Mouse (Mus musculus) MEL (cell line): ENCODE measurements around the gene Gm1043. TPM values are rescaled to one million over a fixed set of nuclear protein-coding genes. Genes with fewer than 3 reads are reported as not detected.

Experiments used
- DNase-seq: peaks from one replicate; pipeline ENCODE4 v3.0.0; 2011; ENCODE audit warnings: low read depth, low spot score
- H3K27ac ChIP-seq: 2 replicates; pipeline ENCODE4 v1.5.1; 2012; ENCODE audit warnings: low read depth, mild to moderate bottlenecking, control low read depth, low read length, moderate library complexity; ENCODE audit not compliant: control insufficient read depth
- H3K27me3 ChIP-seq, 2 experiments: fragments of 150-350 bp in 1 of 2; sonication (generic) in 1 of 2; 2 replicates each; pipeline ENCODE4 v1.6.1; 2012; ENCODE audit warnings: low read length in 2 of 2, mild to moderate bottlenecking in 2 of 2, improper control_type of control experiment in 1 of 2, moderate library complexity in 1 of 2; ENCODE audit not compliant: insufficient read depth in 2 of 2, control insufficient read depth in 1 of 2
- H3K36me3 ChIP-seq, 2 experiments: 2 replicates each; pipeline ENCODE4 v1.6.1; 2012 to 2014; ENCODE audit warnings: low read length in 2 of 2, improper control_type of control experiment in 1 of 2, inconsistent platforms in 1 of 2, mild to moderate bottlenecking in 1 of 2; ENCODE audit not compliant: insufficient read depth in 2 of 2, control insufficient read depth in 1 of 2
- H3K4me1 ChIP-seq, 2 experiments: fragments of 150-350 bp in 1 of 2; sonication (generic) in 1 of 2; 2 replicates each; pipeline ENCODE4 v1.6.1; 2012; ENCODE audit warnings: low read length in 2 of 2, improper control_type of control experiment in 1 of 2, mild to moderate bottlenecking in 1 of 2; ENCODE audit not compliant: insufficient read depth in 2 of 2, control insufficient read depth in 1 of 2
- H3K4me3 ChIP-seq, 2 experiments: fragments of 150-350 bp in 1 of 2; sonication (generic) in 1 of 2; 2 replicates each; pipeline ENCODE4 v1.5.1; 2012; ENCODE audit warnings: low read depth in 2 of 2, low read length in 2 of 2, mild to moderate bottlenecking in 2 of 2, moderate library complexity in 2 of 2, control low read depth in 1 of 2, improper control_type of control experiment in 1 of 2; ENCODE audit not compliant: control insufficient read depth in 1 of 2, insufficient read depth in 1 of 2
- H3K79me2 ChIP-seq: 2 replicates; pipeline ENCODE4 v1.6.1; 2012; ENCODE audit warnings: mild to moderate bottlenecking, low read length, moderate library complexity; ENCODE audit not compliant: control insufficient read depth, poor library complexity, insufficient read depth
- H3K9ac ChIP-seq: 2 replicates; pipeline ENCODE4 v1.6.1; 2012; ENCODE audit warnings: low read depth, mild to moderate bottlenecking, control low read depth, low read length, moderate library complexity; ENCODE audit not compliant: control insufficient read depth, poor library complexity, severe bottlenecking
- H3K9me3 ChIP-seq: fragments of 150-350 bp; sonication (generic); replicated peaks from 2 replicates; pipeline ENCODE4 v1.6.1; 2012; ENCODE audit warnings: mild to moderate bottlenecking, low read length, improper control_type of control experiment, moderate library complexity; ENCODE audit not compliant: insufficient read depth
- BHLHE40 ChIP-seq: IDR thresholded peaks from 2 replicates; pipeline ENCODE4 v1.6.1; 2012; ENCODE audit warnings: low read depth, mild to moderate bottlenecking, inconsistent platforms, low read length, improper control_type of control experiment, borderline replicate concordance
- CHD2 ChIP-seq: IDR thresholded peaks from 2 replicates; pipeline ENCODE4 v1.6.1; 2011; ENCODE audit warnings: low read length, improper control_type of control experiment
- CTCF ChIP-seq, 3 experiments: IDR thresholded peaks in 2 of 3; conservative IDR thresholded peaks in 1 of 3; 2 replicates each; pipeline ENCODE4 v1.5.1; 2011 to 2012; ENCODE audit warnings: low read length in 3 of 3, low read depth in 2 of 3, mild to moderate bottlenecking in 2 of 3, improper control_type of control experiment in 1 of 3, inconsistent platforms in 1 of 3, mixed read lengths in 1 of 3, moderate library complexity in 1 of 3; ENCODE audit not compliant: control insufficient read depth in 1 of 3, insufficient read depth in 1 of 3, poor library complexity in 1 of 3, severe bottlenecking in 1 of 3
- ELF1 ChIP-seq: IDR thresholded peaks from 2 replicates; pipeline ENCODE4 v1.6.1; 2014; ENCODE audit warnings: low read depth, mild to moderate bottlenecking, inconsistent platforms, low read length, improper control_type of control experiment, moderate library complexity
- HCFC1 ChIP-seq: IDR thresholded peaks from 2 replicates; pipeline ENCODE4 v1.6.1; 2012; ENCODE audit warnings: low read depth, mild to moderate bottlenecking, inconsistent platforms, low read length, improper control_type of control experiment, moderate library complexity
- JUND ChIP-seq: IDR thresholded peaks from 2 replicates; pipeline ENCODE4 v1.6.1; 2011; ENCODE audit warnings: low read depth, mild to moderate bottlenecking, improper control_type of control experiment, low read length
- MAZ ChIP-seq: IDR thresholded peaks from 2 replicates; pipeline ENCODE4 v1.6.1; 2012; ENCODE audit warnings: low read depth, mild to moderate bottlenecking, inconsistent platforms, low read length, improper control_type of control experiment
- MEF2A ChIP-seq: IDR thresholded peaks from 2 replicates; pipeline ENCODE4 v1.6.1; 2014; ENCODE audit warnings: low read depth, mild to moderate bottlenecking, inconsistent platforms, low read length, improper control_type of control experiment; ENCODE audit not compliant: poor library complexity, insufficient replicate concordance, severe bottlenecking; ENCODE audit errors: extremely low read depth
- MXI1 ChIP-seq: IDR thresholded peaks from 2 replicates; pipeline ENCODE4 v1.6.1; 2011; ENCODE audit warnings: mild to moderate bottlenecking, low read depth, low read length, improper control_type of control experiment
- MYB ChIP-seq: IDR thresholded peaks from 2 replicates; pipeline ENCODE4 v1.6.1; 2011; ENCODE audit warnings: mild to moderate bottlenecking, low read depth, low read length, improper control_type of control experiment
- MYC ChIP-seq: IDR thresholded peaks from 2 replicates; pipeline ENCODE4 v1.6.1; 2011; ENCODE audit warnings: low read depth, mild to moderate bottlenecking, low read length, improper control_type of control experiment, moderate library complexity
- POLR2AphosphoS2 ChIP-seq: IDR thresholded peaks from 2 replicates; pipeline ENCODE4 v1.6.1; 2011; ENCODE audit warnings: low read length, improper control_type of control experiment
- POLR2AphosphoS5 ChIP-seq: IDR thresholded peaks from 2 replicates; pipeline ENCODE4 v1.6.1; 2012; ENCODE audit warnings: low read depth, borderline replicate concordance, mild to moderate bottlenecking, inconsistent platforms, low read length, moderate library complexity, mixed read lengths
- RAD21 ChIP-seq: IDR thresholded peaks from 2 replicates; pipeline ENCODE4 v1.6.1; 2011; ENCODE audit warnings: mild to moderate bottlenecking, low read depth, low read length, improper control_type of control experiment
- RCOR1 ChIP-seq: IDR thresholded peaks from 2 replicates; pipeline ENCODE4 v1.6.1; 2012; ENCODE audit warnings: low read depth, mild to moderate bottlenecking, inconsistent platforms, low read length, improper control_type of control experiment
- TBP ChIP-seq: IDR thresholded peaks from 2 replicates; pipeline ENCODE4 v1.8.0; 2011; ENCODE audit warnings: low read depth, low read length, improper control_type of control experiment
- USF1 ChIP-seq: IDR thresholded peaks from 2 replicates; pipeline ENCODE4 v1.6.1; 2014; ENCODE audit warnings: low read depth, mild to moderate bottlenecking, inconsistent platforms, low read length, improper control_type of control experiment, moderate library complexity
- ZKSCAN1 ChIP-seq: IDR thresholded peaks from 2 replicates; pipeline ENCODE4 v1.6.1; 2012; ENCODE audit warnings: low read depth, mild to moderate bottlenecking, inconsistent platforms, low read length, improper control_type of control experiment, moderate library complexity
- polyA plus RNA-seq, 2 experiments: library from polyadenylated mRNA; stranded (reverse) in 1 of 2; unstranded in 1 of 2; fragments of >175 nt in 1 of 2; fragments of >200 nt in 1 of 2; gene quantifications; 2 replicates each; pipeline versions ENCODE4 v1.2.1 to v1.2.4; 2012; ENCODE audit warnings: low replicate concordance in 2 of 2, low read depth in 1 of 2; ENCODE audit not compliant: insufficient read length in 2 of 2, insufficient read depth in 1 of 2, missing spikeins in 1 of 2
- total RNA-seq: library from RNA; depleted of rRNA; stranded (reverse); fragments of 300-350 nt; gene quantifications from 2 replicates; pipeline ENCODE4 v1.2.3, GENCODE M21; 2012

Gm1043 gene
- total and polyA plus RNA-seq, 3 experiments = not detected

GRCm38 (mm10) chr5:37244161-37244560 lies 159.0 kb downstream of the Gm1043 start:
- no peak overlapping the region for H3K4me3 ChIP-seq
- H3K4me1 ChIP-seq = no peaks in the 10 kb centered on the region
- H3K9ac ChIP-seq = no peak overlapping the region
- no peak for DNase-seq
- no peak overlapping the region for H3K27ac ChIP-seq
- H3K79me2 ChIP-seq = no peaks in the 10 kb centered on the region
- no peaks in the 10 kb centered on the region for H3K36me3 ChIP-seq
- H3K9me3 ChIP-seq = no peaks in the 10 kb centered on the region
- H3K27me3 ChIP-seq = no peaks in the 10 kb centered on the region
- TF ChIP-seq RCOR1 = no peak

GRCm38 (mm10) chr5:37244666-37245242 lies 159.6 kb downstream of the Gm1043 start:
- H3K27me3 ChIP-seq = no peaks in the 10 kb centered on the region
- DNase-seq = no peak
- no peak overlapping the region for H3K27ac ChIP-seq
- no peak overlapping the region for H3K9ac ChIP-seq
- no peaks in the 10 kb centered on the region for H3K36me3 ChIP-seq
- no peaks in the 10 kb centered on the region for H3K79me2 ChIP-seq
- TF ChIP-seq CHD2 (no peak), MAZ (no peak), TBP (no peak), POLR2AphosphoS5 (no peak), MEF2A (no peak), ELF1 (no peak), RAD21 (no peak), MYC (no peak), BHLHE40 (no peak), MXI1 (no peak), ZKSCAN1 (no peak), CTCF (IDR thresholded peaks at IDR 0.05 in 2 of 3, conservative IDR thresholded peaks at IDR 0.05 in 1 of 3; ENCODE audit: control insufficient read depth in 1 of 3, insufficient read depth in 1 of 3, low read depth in 2 of 3, low read length in 3 of 3, poor library complexity in 1 of 3, severe bottlenecking in 1 of 3) (no peak), HCFC1 (no peak)
- TF ChIP-seq, all 39 proteins: peak for 0
- H3K4me1 ChIP-seq = no peaks in the 10 kb centered on the region
- H3K9me3 ChIP-seq = no peaks in the 10 kb centered on the region
- no peak overlapping the region for H3K4me3 ChIP-seq

- Histone ChIP-seq H3K9me3 (no peaks in the 10 kb centered on the region), H3K4me3 (no peak overlapping the region), H3K36me3 (no peaks in the 10 kb centered on the region), H3K4me1 (no peaks in the 10 kb centered on the region), H3K79me2 (no peaks in the 10 kb centered on the region), H3K27me3 (no peaks in the 10 kb centered on the region), H3K27ac (no peak overlapping the region), H3K9ac (no peak overlapping the region)
- TF ChIP-seq CHD2 (no peak), POLR2AphosphoS2 (no peak), MYB (no peak), JUND (no peak), MAZ (no peak), USF1 (no peak), MYC (no peak), HCFC1 (no peak)
- no peak for DNase-seq
Observed at GRCm38 (mm10) chr5:37245651-37246050, 160.5 kb downstream of the Gm1043 start.
